Mouse (Mus musculus): ENCODE measurements around the gene Nolc1.

Gene Nolc1

DNA sequence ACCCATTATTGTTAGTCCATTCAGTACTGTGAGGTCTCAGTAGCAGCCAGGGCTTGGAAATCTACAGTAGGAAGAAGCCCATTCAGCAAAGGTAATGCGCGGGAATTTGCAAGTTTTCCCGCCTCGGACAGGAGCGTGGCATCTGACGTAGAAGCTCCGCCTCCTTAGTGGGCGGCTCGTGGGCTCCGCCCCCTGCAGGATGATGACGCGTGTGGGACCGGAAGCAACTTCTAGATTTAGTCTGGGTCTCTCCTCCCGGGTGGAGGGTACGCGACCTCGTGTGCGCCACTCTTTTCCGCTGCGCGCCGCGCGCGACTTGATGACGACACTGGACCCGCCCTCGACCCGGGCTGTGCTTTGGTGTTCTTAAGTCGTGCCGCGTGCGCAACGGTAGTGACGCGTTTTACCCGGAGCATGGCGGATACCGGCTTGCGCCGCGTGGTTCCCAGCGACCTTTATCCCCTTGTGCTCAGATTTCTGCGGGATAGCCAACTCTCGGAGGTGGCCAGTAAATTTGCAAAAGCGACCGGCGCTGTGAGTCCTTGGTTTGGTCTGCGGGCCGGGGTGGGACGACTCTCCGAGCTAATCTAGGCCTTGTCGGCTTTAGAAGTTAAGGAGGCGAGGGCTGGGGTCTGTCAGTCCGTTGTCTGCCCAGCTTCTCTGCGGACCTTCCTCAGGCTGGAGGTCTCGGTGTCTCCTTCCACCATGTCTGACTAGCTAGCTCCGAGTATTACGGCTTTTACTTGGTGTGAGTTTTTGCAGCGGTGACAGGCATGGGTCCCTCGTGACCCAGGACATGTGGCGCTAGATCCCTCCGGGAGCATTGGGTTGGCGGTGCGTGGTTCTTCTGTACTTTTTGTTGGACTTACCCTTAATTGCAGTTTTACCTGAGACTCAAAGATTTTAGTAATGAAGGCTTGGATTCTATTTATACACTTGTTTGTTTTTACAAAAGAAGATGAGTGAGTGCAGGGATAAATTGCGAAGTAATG is at the start of gene Nolc1:
Nolc1 (plus strand) TSS at position 248 of the 992 bp plus-strand sequence.
- peak; percentile 99 for DNase-seq (ENCODE audit: low spot score)

GRCm38 (mm10) chr19:46026567-46026966 is 49.1 kb upstream of the Nolc1 start:
- DNase-seq (ENCODE audit: low spot score) = no peak

DNA sequence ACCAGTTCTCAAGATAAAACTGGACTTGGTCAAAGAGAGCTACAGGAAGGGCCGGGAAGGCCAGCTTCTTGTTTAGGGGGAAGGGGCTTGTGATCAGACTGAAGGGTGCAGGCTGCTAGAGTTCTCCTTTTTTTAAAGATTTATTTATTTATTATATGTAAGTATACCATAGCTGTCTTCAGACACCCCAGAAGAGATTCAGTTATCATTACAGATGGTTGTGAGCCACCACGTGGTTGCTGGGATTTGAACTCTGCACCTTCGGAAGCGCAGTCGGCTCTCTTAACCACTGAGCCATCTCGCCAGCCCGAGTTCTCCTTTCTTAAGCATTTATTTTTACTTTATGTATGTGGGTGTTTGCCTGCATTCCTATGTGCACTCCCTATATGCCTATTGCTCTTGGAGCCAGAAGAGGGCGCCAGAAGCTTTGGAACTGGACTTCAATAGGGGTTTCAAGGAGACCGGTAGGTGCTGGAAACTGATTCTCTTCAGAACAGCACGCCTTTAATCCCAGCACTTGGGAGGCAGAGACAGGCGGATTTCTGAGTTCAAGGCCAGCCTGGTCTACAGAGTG is 46.8 kb upstream of the Nolc1 start:
- no peak for DNase-seq (ENCODE audit: low spot score)

DNA sequence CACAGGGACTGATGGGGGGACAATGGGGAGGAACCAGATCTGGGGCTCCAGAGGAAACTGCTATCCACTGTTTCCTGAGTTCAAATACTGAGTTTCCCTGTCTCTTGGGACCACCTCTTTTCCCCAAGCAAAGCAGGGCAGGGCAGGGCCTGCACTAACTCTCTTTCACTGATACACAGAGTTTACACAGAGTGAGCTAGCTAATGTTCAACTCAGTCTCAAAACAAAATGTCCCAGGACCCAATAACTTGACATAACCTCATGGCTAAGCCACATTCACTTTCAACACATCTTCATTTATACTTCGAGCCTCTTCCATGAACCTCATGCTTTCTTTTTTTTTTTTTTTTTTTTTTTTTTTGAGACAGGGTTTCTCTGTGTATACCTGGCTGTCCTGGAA is 46.0 kb upstream of the Nolc1 start:
- no peak for DNase-seq (ENCODE audit: low spot score)

DNA sequence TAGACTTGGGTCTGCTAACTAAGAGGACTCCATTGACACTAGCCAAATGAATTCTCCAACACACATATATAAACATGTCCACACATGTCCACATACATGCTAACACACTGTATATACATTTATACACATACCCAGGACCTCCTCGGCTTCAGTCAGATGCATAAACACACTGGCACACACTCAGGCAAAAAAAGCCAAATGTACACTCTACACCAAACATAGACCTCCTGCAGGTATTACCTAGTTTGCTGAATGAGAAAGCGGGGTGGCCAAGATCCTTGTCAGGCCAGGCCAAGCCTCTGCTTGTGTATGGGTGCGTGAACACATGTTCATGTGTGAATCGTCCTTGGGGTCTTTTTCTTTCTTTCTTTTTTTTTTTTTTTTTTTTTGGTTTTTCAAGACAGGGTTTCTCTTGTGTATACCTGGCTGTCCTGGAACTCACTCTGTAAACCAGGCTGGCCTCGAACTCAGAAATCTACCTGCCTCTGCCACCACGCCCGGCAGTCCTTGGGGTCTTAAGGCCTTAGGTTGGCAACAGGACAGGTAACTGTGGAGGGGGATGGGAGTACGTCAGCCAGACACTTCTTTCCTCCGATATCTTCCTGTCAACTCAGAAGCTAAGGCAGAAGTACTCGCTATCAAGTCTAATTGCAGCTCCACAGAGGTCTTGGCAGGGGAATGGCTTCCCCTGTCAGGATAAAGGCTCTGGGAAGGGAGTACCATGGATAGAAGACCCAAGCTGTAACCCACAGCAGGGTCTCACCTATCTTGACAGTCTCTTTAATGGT is 45.3 kb upstream of the Nolc1 start:
- DNase-seq (ENCODE audit: low spot score) = no peak

DNA sequence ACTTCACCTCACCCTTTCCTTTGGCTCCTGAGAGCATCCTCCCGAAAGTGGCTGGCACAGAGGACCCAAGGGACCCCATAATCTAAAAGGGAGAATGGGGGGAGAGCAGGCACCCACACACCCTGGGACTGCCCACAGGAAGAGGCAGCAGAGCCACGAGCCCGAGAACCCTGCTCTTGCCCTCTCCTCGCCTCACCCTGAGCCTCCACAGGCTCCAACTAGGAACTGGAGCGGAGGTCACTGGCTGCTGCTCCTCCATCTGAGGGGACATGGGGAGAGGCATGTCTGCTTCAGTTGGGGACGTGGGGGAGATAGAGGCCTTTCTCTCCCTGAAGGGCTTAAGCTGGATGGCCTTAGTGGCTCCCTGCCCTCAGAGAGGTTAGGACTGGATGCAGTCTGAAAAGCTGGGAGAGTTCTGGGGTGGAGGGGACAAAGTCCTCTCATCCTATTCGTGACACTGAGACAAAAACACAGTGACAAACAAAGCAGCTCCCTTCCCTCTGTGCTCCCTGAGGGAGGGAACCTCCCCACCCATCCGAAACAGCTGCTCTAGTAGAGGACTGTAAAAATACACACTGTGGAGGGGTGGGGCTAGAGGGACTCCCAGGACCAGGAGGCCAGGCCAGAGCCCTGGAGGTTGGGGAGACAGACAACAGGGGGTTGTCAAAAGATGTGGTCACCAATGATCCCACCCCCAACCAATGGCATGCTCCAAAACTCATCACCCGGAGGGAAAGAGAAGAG is 43.8 kb upstream of the Nolc1 start:
- DNase-seq (ENCODE audit: low spot score) = no peak

- DNase-seq (ENCODE audit: low spot score) = no peak
Measured at GRCm38 (mm10) chr19:46032731-46033510, 42.7 kb upstream of the Nolc1 start.

- no peak for DNase-seq (ENCODE audit: low spot score)
Measured at GRCm38 (mm10) chr19:46033911-46034310, 41.8 kb upstream of the Nolc1 start.

DNA sequence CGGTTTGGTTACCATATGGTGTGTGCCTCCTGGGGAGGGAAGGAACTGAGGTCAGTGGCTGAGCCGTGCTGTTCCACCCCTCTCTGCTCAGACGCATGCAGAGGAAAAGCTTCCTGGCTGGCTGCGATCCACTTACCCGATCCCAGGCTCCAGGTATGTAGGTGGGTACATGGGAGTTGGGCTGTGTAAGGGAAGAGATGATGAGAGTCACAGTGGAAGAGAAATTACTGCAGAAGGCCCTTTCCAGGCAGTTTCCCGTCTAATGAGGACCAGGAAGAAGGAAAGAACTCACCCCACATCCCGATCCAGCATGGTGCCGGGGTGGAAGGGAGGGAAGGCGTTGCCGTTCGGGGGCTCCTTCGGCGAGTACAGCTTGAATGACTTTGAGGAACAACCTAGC is 39.7 kb upstream of the Nolc1 start:
- no peak for DNase-seq (ENCODE audit: low spot score)

DNA sequence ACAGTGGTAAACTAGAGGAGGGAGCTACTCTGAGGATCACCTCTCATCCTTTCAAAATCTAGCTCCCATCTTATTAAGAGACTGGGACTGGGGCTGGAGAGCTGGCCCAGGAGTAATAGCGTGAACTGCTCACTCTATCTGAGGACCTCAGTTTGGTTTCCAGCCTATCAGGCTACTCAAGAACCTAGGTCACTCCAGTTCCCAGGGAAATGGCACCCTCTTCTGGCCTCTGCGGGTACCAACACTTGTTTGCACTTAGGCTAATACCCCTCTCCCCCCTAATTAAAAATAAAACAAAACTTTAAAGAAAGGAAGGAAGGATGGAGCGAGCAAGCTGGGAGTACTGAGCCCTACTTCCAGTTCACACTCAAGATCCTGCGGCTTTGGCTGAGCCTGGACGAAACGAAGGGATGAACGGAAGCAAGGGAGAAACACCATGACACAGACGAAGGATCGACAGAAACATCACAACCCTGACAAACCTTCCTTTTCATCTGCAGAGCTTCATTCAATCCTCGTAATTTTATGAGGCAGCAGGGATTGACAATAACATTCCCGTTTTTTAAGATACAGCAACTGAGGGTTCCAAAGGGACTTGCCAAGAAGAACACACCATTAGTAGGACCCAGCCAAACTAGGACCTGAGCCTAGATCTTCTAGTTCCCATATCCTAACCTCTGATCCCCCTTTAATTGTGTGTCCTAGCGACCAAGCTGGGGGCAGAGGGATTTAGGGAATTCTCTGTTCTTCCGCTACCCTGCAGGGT is 39.0 kb upstream of the Nolc1 start:
- no peak for DNase-seq (ENCODE audit: low spot score)

DNA sequence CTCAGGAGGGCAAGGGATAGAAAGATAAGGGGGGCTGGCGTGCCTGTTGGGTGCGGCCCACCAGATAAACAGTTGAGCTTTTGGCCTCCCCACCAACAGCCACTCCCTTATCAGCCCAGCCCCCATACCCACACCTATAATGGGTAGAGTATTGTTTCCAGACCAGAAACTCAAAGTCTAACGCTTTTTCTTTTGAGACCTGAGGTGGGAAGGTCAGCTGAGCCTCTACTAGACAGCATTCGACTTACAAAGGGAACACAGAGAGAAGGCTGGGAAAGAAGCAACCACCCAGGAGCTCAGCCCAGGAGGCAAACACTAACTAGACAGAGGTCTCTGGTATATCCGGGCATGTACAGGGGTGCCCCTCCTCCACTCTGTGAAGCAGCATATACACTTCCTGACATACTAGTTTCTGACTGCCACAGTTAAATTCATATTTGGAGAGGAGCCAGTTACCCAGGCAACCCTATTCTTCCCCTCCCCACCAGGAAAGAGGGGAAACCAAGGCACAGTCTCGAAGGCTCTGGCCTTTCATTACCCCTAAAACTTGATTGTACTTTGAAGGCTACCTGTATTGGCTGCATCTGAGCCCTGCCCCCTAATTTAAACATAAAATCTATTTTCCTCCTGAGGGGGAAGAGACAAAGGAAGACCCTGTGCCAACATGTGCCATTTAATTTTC is 38.3 kb upstream of the Nolc1 start:
- no peak for DNase-seq (ENCODE audit: low spot score)

GRCm38 (mm10) chr19:46037925-46038850 is 37.5 kb upstream of the Nolc1 start:
- no peak for DNase-seq (ENCODE audit: low spot score)

DNA sequence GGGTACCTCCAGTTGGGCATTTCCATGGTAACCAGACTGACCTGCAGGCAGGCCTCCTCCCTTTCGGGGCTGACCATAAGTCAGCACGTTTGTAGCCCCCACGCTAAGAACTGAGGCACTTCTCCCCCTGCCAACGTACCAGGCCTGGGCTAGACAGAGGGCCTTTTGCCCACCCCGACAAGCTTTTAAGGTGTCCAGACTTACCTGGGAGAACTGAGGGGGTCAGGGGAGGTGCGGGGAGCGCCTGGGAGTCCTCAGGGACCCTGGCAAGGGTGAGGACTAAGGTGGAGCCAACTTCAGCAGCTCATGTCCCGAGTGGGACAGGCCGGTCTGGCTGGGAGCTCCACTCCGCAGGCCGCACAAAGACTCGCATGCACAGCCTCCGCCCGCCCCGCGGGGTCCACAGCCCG is 36.8 kb upstream of the Nolc1 start:
- DNase-seq (ENCODE audit: low spot score) = no peak

- peak; percentile 62 for DNase-seq (ENCODE audit: low spot score)
Measured at GRCm38 (mm10) chr19:46039478-46039877, 36.2 kb upstream of the Nolc1 start.

GRCm38 (mm10) chr19:46040149-46040902 is 35.3 kb upstream of the Nolc1 start:
- no peak for DNase-seq (ENCODE audit: low spot score)

- no peak for DNase-seq (ENCODE audit: low spot score)
Measured at GRCm38 (mm10) chr19:46041299-46041932, 34.2 kb upstream of the Nolc1 start.

DNA sequence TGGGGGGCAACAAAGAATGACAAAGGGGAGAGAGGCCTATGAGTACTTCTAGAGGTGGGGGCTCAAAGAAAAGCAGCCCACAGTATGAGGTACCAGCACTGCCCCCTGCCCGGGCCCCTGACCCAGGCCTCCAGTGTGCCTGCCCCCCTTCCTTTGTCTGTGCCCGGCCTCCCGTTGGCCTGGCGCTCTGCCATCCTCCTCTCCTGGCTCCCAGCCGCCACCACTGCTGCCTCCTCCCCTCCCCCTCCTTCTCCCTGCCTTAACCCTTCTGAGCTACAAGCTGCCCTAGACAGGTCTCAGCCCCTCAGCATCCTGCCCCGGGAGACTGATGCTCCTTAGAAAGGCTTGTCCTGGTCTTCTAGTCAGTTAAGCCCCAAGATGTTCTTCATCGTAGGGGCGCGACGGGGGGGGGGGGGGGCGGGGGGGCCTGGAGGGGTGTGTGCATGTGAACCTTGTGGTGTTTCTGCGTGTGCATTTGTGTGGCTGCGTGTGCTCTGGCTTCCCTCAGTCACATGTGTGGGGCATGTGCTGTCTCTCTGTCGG is 33.7 kb upstream of the Nolc1 start:
- DNase-seq (ENCODE audit: low spot score) = peak; percentile 70
